Mouse (Mus musculus) regulatory T cell (primary cell): ENCODE measurements at regions not wholly inside any gene's neighbourhood (a gene's known extent, or its start where the extent isn't known, plus 50 kb on each side); places are given as distances from the start of the nearest gene placed in this dataset.

ENCODE experiments used
- in situ Hi-C: fragments of 300-600 bp; cut with MboI, MseI; formaldehyde crosslinking; loops from one replicate; pipeline ENCODE4 v1.15.1; 2025; ENCODE audit warnings: high pct_unique_total_duplicates

- in situ Hi-C loops: no loop called here
These were observed 179.6 kb downstream of the Sp3 start for GRCm38 (mm10) chr2:72800696-72801095.

DNA sequence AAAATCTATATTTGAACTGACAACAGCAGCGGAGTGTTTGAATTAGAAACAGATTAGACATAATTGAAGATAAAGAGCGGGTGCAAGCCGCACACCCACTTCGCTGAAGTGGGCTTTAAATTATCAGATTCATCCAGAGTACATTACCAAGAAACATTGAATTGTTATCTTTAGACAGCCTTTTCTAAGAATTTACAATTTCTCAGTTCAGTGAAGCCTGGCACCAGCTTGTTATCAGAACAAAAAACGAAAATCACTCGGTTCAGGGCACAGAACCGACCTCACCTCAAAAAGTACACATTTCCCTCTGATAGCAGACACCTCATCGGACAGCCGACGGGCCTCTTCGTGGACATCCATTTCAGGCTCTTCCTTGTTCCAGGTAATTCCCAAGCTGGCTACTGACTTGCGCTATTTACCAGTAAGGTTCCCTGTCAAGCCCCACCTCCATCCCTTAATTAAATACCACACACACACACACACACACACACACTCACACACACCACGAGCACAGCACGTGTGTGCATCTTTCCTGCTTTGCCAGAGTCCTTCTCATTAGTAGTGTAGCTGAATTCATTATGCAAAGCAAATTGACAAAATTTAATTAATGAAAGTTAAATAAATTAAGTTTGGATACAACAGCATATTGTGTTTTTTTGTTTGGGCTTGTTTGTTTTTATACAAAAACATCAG is 166.8 kb downstream of the Sp3 start:
- in situ Hi-C loops: no loop called here

DNA sequence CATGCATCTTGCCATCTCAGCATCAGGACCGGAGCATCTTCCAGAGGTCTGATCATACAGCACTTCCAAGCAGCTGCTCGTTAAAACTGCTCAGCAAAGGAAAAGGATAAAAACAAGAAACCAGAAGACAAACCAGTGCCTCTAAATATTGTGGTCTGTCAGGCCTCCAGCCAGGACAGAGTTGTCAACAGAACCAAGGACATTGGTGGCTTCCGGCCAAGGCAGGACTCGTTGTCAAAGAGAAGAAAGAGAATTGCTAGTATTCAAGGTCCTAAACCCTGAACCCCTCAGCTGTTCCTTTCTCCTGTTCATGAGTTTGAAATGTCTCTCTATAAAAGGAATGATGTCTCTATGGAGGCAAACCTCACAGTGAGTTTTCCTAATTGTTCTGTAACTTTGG is 155.0 kb downstream of the Sp3 start:
- in situ Hi-C loops: no loop called here

GRCm38 (mm10) chr2:72829139-72829538 is 151.1 kb downstream of the Sp3 start:
- in situ Hi-C loops: no loop called here

DNA sequence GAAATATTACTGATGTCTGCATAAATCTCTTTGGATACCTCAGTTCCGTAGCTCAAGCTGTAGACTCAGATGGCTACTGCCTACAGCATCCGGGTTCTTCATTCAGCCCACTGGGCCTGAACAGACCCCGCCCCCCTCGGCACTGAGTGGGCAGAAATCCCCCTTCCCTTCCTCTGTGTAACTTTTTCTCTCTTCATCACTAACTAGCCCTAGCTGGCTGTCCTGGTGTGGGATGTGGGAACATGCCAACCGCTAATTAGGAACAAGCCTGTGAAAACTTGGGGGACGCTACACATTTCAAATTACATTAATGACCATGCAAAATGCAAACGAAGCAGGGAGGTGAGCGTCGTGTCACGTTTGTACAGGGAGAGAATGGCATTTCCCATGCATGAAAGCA is 147.5 kb downstream of the Sp3 start:
- in situ Hi-C loops: no loop called here

- in situ Hi-C loops: loop anchor here (5.0 kb wide), 1 partner anchor 34 kb away; no protein-coding TSS in a partner anchor
These were observed 142.0 kb downstream of the Sp3 start for GRCm38 (mm10) chr2:72838085-72838727.

GRCm38 (mm10) chr2:72839673-72840072 is 140.6 kb downstream of the Sp3 start:
- in situ Hi-C loops: loop anchor here (5.0 kb wide), 1 partner anchor 33 kb away; no protein-coding TSS in a partner anchor

DNA sequence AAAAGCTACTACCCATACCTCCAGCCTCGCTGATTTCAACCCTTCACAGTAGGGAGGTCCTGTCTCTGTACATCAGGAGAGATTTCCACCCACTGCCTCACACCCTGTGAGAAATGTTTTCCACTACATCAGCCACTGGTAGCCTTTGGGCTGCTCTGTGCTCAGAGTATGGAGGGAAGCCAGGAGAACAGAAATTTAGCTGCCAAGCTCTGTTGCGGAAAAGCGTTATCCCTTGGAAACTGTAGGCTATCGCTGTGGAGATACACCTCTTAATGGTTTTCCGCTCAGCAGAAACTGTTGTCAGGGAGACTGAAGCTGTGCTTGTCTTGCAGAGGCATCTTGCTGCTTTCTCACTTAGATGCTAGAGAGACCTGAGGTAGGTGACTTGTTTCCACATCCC is 138.9 kb downstream of the Sp3 start:
- in situ Hi-C loops: no loop called here

DNA sequence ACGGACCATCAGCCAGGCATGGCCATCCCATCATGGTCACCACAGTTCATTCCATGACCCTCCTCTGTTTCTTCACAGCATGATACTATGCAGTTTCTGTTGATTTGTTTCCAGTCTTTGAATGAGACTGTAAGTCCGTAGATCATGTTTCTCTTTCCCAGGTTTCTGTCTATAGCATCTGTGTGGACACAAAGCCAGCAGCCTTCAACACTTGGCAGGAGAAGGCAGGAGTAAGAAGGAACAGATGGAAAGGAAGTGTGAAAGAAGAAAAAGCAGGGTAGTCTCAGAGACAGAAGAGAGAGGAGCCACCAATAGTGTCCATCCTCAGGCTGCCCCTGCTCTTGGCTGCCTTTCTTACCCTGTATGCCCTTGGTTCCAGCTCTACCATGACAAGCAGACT is 136.6 kb downstream of the Sp3 start:
- in situ Hi-C loops: no loop called here

- in situ Hi-C loops: no loop called here
These were observed 130.6 kb downstream of the Sp3 start for GRCm38 (mm10) chr2:72849441-72850192.

- in situ Hi-C loops: no loop called here
These were observed 127.7 kb downstream of the Sp3 start for GRCm38 (mm10) chr2:72852509-72852908.

GRCm38 (mm10) chr2:72855276-72855970 is 124.8 kb downstream of the Sp3 start:
- in situ Hi-C loops: no loop called here

DNA sequence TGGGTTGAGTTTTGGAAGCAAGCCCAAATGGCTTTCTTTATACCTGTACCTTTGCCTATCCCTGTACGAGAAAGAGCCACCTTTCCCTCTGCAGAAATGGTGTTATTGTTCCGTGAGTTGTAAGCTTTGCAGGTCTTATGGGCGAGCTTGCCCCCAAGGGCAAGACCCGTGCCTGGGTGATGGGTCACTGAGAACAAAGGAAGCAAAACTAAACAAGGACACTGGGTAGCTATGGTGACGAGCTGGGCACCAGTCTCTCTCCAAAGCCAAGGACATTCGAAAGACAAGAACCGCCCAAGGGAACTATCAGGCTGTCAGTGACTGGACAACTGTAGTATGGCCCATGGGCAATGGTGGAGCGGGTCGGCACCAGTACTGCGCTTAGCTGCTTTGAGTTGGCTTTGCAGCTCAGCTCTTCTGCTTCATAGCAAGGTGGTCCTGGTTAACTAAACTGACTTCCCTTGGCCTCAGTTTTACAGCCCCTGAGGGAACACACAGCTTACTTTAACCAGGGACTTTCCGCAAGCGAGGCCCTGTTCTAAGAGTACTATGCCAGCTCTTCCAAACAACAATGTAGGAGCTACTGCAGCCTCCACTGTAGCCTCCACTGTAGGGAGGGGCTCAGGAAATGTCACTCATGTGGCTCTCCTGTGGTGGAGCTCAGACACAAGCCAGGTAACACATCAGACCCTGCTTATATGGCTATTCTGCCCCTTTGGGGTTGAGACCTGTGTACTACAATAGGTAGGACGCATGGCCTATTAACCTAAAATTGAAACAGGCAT is 124.1 kb downstream of the Sp3 start:
- in situ Hi-C loops: no loop called here

- in situ Hi-C loops: no loop called here
These were observed 122.9 kb downstream of the Sp3 start for GRCm38 (mm10) chr2:72857377-72857776.

GRCm38 (mm10) chr2:72865462-72866365 is 114.5 kb downstream of the Sp3 start:
- in situ Hi-C loops: loop anchor here (10.0 kb wide), 1 partner anchor 599 kb away; no protein-coding TSS in a partner anchor

GRCm38 (mm10) chr2:72866366-72866688 is 113.9 kb downstream of the Sp3 start:
- in situ Hi-C loops: loop anchor here (10.0 kb wide), 1 partner anchor 598 kb away; no protein-coding TSS in a partner anchor

DNA sequence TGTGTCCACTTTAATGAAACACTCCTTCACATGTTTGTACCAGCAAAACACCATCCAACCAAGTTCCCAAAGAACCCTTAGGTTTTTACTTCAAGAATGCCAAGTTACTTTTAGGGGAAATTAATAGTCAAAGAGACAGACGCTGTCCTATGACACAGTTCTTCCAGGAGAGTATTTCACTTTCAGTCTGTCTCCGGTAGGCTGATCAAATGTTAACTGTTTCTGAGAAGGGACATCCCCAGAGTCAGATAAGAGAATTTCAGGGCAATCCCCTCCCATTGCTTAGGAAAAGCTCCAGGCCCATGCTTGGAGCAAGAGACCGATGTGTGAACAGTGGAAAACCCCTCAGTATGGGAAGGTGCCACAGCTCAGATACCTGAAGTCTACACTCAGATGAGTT is 112.1 kb downstream of the Sp3 start:
- in situ Hi-C loops: loop anchor here (10.0 kb wide), 1 partner anchor 597 kb away; no protein-coding TSS in a partner anchor

DNA sequence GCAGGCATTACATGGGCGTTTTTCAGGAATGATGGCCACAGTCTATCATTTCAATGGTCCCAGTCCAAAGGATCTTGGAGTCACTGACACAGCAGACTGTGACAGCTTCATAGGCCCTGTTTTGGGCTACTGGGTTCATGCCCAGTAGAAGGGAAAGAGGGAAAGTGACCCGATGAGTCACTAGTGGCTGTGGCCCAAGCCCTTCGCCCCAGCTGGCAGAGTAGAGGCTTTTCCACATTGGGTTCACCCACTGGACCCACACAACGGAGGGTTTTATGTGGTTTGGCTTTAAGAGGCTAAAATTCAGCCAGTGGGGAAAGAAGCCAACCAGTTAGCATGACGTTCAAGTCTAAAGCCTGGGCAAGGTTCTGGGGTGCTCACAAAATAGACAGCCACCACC is 108.4 kb downstream of the Sp3 start:
- in situ Hi-C loops: loop anchor here (5.0 kb wide), 1 partner anchor 35 kb away; no protein-coding TSS in a partner anchor

- in situ Hi-C loops: loop anchor here (5.0 kb wide), 1 partner anchor 37 kb away; no protein-coding TSS in a partner anchor
These were observed 106.3 kb downstream of the Sp3 start for GRCm38 (mm10) chr2:72873948-72874347.

- in situ Hi-C loops: loop anchor here (5.0 kb wide), 1 partner anchor 37 kb away; no protein-coding TSS in a partner anchor
These were observed 105.7 kb downstream of the Sp3 start for GRCm38 (mm10) chr2:72874533-72874932.
